Mouse (Mus musculus): Measurements from ENCODE around the gene Cracr2a.

GRCm38 (mm10) chr6:127627453-127627852, 66.3 kb downstream of the Cracr2a start:
- no peak for TF ChIP-seq CTCF (IDR thresholded peaks at IDR 0.05; ENCODE audit: low read depth, low read length)
- no peak for TF ChIP-seq POLR2A (IDR thresholded peaks at IDR 0.05; ENCODE audit: extremely low read depth, insufficient read depth, low read length)
